Mouse (Mus musculus) cerebellum, adult 2 months (tissue): ENCODE data around the gene Ltbp3.

ENCODE experiments used
- CTCF ChIP-seq: fragments of 200-500 bp; IDR thresholded peaks from 2 replicates; pipeline ENCODE4 v1.5.1; 2011; ENCODE audit warnings: low read depth, mild to moderate bottlenecking, control low read depth, low read length, moderate library complexity, borderline replicate concordance; ENCODE audit not compliant: insufficient read depth
- POLR2A ChIP-seq: fragments of 200-500 bp; IDR thresholded peaks from 2 replicates; pipeline ENCODE4 v1.6.1; 2011; ENCODE audit warnings: low read length, control low read depth, borderline replicate concordance; ENCODE audit not compliant: insufficient read depth

DNA sequence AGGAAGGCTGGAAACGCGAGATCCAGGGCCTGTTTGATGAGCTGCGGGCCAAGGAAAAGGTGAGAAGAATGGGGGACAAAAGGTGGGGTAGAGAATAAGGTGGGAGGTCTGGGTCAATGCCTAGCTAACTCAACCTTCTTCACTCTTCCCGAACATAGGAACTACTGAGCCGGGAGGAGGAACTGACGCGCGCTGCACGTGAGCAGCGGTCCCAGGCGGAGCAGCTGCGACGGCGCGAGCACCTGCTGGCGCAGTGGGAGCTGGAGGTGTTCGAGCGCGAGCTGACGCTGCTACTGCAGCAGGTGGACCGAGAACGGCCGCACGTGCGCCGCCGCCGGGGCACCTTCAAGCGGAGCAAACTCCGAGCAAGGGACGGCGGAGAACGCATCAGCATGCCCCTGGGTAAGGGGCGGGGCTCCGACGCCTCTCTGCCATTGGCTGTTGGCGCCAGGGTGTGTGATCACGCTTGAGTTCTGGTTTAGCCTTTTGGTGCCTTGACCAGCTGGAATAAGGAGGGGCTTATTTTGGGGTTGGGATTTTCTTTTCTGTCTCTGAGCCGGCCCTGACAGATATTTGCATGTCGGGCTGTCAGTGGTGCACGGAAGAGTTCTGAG lies 44.7 kb upstream of the Ltbp3 start:
- TF ChIP-seq CTCF (no peak), POLR2A (no peak)
